Mouse (Mus musculus) myocyte (in vitro differentiated cells): ENCODE data around the gene Sdhaf1. TPM values are rescaled to one million over a fixed set of nuclear protein-coding genes. Genes with fewer than 3 reads are reported as not detected.

Experiments
- H3K27me3 ChIP-seq: one replicate; pipeline ENCODE4 v1.6.1; 2011; ENCODE audit not compliant: control insufficient read depth, insufficient read depth, insufficient read length
- H3K36me3 ChIP-seq: one replicate; pipeline ENCODE4 v1.6.1; 2011; ENCODE audit not compliant: control insufficient read depth, insufficient read depth
- H3K4me2 ChIP-seq: one replicate; pipeline ENCODE4 v1.6.1; 2011; ENCODE audit warnings: low read depth, control low read depth
- H3K4me3 ChIP-seq: one replicate; pipeline ENCODE4 v1.5.1; 2011; ENCODE audit warnings: mild to moderate bottlenecking, control low read depth, moderate library complexity
- H3K79me2 ChIP-seq: one replicate; pipeline ENCODE4 v1.6.1; 2011; ENCODE audit not compliant: control insufficient read depth, insufficient read depth
- H3ac ChIP-seq: one replicate; pipeline ENCODE4 v1.6.1; 2011; ENCODE audit not compliant: control insufficient read depth, insufficient read length
- CEBPB ChIP-seq: IDR thresholded peaks from 2 replicates; pipeline ENCODE4 v1.6.1; 2011; ENCODE audit warnings: mild to moderate bottlenecking, moderate library complexity; ENCODE audit not compliant: poor library complexity, insufficient read depth, severe bottlenecking
- E2F4 ChIP-seq: IDR thresholded peaks from one replicate; pipeline ENCODE4 v1.6.1; 2011; ENCODE audit warnings: mild to moderate bottlenecking, control low read depth, moderate library complexity; ENCODE audit not compliant: insufficient read depth
- MAX ChIP-seq: IDR thresholded peaks from one replicate; pipeline ENCODE4 v1.6.1; 2011; ENCODE audit warnings: low read depth, mild to moderate bottlenecking, control low read depth
- MYOD1 ChIP-seq, 3 experiments: IDR thresholded peaks; one replicate each; pipeline ENCODE4 v1.6.1; 2011; ENCODE audit warnings: control low read depth in 2 of 3, low read depth in 2 of 3, mild to moderate bottlenecking in 2 of 3, moderate library complexity in 1 of 3; ENCODE audit not compliant: insufficient read length in 2 of 3, control insufficient read depth in 1 of 3
- MYOG ChIP-seq, 3 experiments: IDR thresholded peaks; one replicate each; pipeline ENCODE4 v1.6.1; 2011; ENCODE audit warnings: control low read depth in 2 of 3, low read depth in 2 of 3, mild to moderate bottlenecking in 2 of 3; ENCODE audit not compliant: insufficient read length in 2 of 3, control insufficient read depth in 1 of 3, insufficient read depth in 1 of 3
- POLR2A ChIP-seq: IDR thresholded peaks from one replicate; pipeline ENCODE4 v1.6.1; 2011; ENCODE audit warnings: low read depth, mild to moderate bottlenecking, control low read depth, moderate library complexity; ENCODE audit not compliant: insufficient read length
- POLR2AphosphoS2 ChIP-seq: IDR thresholded peaks from one replicate; pipeline ENCODE4 v1.6.1; 2011; ENCODE audit warnings: low read depth, control low read depth; ENCODE audit not compliant: insufficient read length
- REST ChIP-seq: IDR thresholded peaks from one replicate; pipeline ENCODE4 v1.6.1; 2011; ENCODE audit warnings: mild to moderate bottlenecking, control low read depth, moderate library complexity; ENCODE audit not compliant: insufficient read depth, insufficient read length
- SRF ChIP-seq: IDR thresholded peaks from one replicate; pipeline ENCODE4 v1.6.1; 2011; ENCODE audit warnings: low read depth; ENCODE audit not compliant: control insufficient read depth, insufficient read length
- TCF12 ChIP-seq: IDR thresholded peaks from one replicate; pipeline ENCODE4 v1.6.1; 2011; ENCODE audit warnings: mild to moderate bottlenecking, control low read depth; ENCODE audit not compliant: poor library complexity, insufficient read depth, severe bottlenecking
- TCF3 ChIP-seq: IDR thresholded peaks from one replicate; pipeline ENCODE4 v1.6.1; 2011; ENCODE audit warnings: low read depth, control low read depth; ENCODE audit not compliant: insufficient read length
- USF1 ChIP-seq: IDR thresholded peaks from one replicate; pipeline ENCODE4 v1.6.1; 2011; ENCODE audit warnings: low read depth, mild to moderate bottlenecking, control low read depth, moderate library complexity
- polyA plus RNA-seq: library from polyadenylated mRNA; unstranded; fragments of >200 nt; fragmentation: generic; extraction: Trizol; gene quantifications from one replicate; pipeline ENCODE4 v1.2.1, GENCODE M21; 2012; ENCODE audit warnings: missing spikeins

Sdhaf1 gene
- polyA plus RNA-seq, 1 experiment: 13.6 TPM

GRCm38 (mm10) chr7:30346635-30347379 is 23.1 kb upstream of the Sdhaf1 start:
- no peak for TF ChIP-seq CEBPB
- TF ChIP-seq REST: peak; percentile 90
- no peak for TF ChIP-seq MAX
- Histone ChIP-seq H3ac (no peak overlapping the region), H3K4me3 (no peak overlapping the region), H3K27me3 (peaks cover 46% of the 10 kb centered on the region), H3K4me2 (no peak overlapping the region), H3K79me2 (no peaks in the 10 kb centered on the region), H3K36me3 (no peaks in the 10 kb centered on the region)

- TF ChIP-seq SRF: no peak
- TF ChIP-seq TCF3: no peak
- TF ChIP-seq TCF12: no peak
- TF ChIP-seq E2F4: no peak
- TF ChIP-seq POLR2A: no peak
- no peak for TF ChIP-seq MAX
- TF ChIP-seq CEBPB: no peak
- TF ChIP-seq USF1: no peak
- no peak for TF ChIP-seq MYOD1 (IDR thresholded peaks at IDR 0.05; ENCODE audit: control insufficient read depth in 1 of 3, insufficient read length in 2 of 3, low read depth in 2 of 3)
- no peak for TF ChIP-seq REST
- TF ChIP-seq MYOG (IDR thresholded peaks at IDR 0.05; ENCODE audit: control insufficient read depth in 1 of 3, insufficient read depth in 1 of 3, insufficient read length in 2 of 3, low read depth in 2 of 3): no peak
- no peak for TF ChIP-seq POLR2AphosphoS2
- Histone ChIP-seq H3K36me3 (no peaks in the 10 kb centered on the region), H3K4me3 (no peak overlapping the region), H3K27me3 (peaks cover 46% of the 10 kb centered on the region), H3K79me2 (no peaks in the 10 kb centered on the region), H3ac (no peak overlapping the region), H3K4me2 (no peak overlapping the region)
Measured at GRCm38 (mm10) chr7:30339432-30340109, 15.9 kb upstream of the Sdhaf1 start.

DNA sequence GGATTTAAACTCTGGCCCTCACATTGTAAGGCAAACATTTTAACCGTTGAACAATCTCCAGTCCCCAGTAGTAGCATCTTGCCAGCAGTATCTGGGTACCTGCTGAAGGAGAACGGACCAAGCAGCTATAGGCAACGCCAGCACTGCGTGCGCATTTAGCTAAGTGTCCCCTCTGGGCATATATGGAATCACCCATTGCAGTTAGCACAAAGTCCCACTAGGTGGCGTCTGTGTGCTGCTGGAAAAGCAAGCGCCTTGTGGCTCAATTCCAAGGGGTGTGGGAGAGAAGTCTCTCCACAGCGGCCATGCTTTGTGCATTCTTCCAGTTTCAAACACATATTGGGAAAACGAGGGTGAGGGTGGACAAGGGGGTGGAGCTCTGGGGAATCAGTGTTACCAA is 12.7 kb upstream of the Sdhaf1 start:
- TF ChIP-seq MAX (no peak), POLR2AphosphoS2 (no peak), E2F4 (no peak), CEBPB (no peak), POLR2A (no peak), MYOD1 (IDR thresholded peaks at IDR 0.05; ENCODE audit: control insufficient read depth in 1 of 3, insufficient read length in 2 of 3, low read depth in 2 of 3) (no peak), TCF12 (no peak), TCF3 (no peak), SRF (no peak), REST (no peak), USF1 (no peak), MYOG (IDR thresholded peaks at IDR 0.05; ENCODE audit: control insufficient read depth in 1 of 3, insufficient read depth in 1 of 3, insufficient read length in 2 of 3, low read depth in 2 of 3) (no peak)
- Histone ChIP-seq H3K79me2 (no peaks in the 10 kb centered on the region), H3K36me3 (no peaks in the 10 kb centered on the region), H3K4me2 (no peak overlapping the region), H3ac (no peak overlapping the region), H3K4me3 (no peak overlapping the region), H3K27me3 (peaks cover 37% of the 10 kb centered on the region)

GRCm38 (mm10) chr7:30335688-30336087 is 12.0 kb upstream of the Sdhaf1 start:
- H3K79me2 ChIP-seq: no peaks in the 10 kb centered on the region

GRCm38 (mm10) chr7:30334563-30334962 is 10.9 kb upstream of the Sdhaf1 start:
- Histone ChIP-seq H3K36me3 (no peaks in the 10 kb centered on the region), H3K4me3 (no peak overlapping the region), H3K79me2 (no peaks in the 10 kb centered on the region), H3K27me3 (peaks cover 37% of the 10 kb centered on the region), H3K4me2 (no peak overlapping the region), H3ac (no peak overlapping the region)
- TF ChIP-seq USF1 (no peak), CEBPB (no peak), POLR2A (no peak), TCF12 (no peak), REST (no peak), POLR2AphosphoS2 (no peak), SRF (no peak), MYOD1 (IDR thresholded peaks at IDR 0.05; ENCODE audit: control insufficient read depth in 1 of 3, insufficient read length in 2 of 3, low read depth in 2 of 3) (no peak), TCF3 (no peak), E2F4 (no peak), MAX (no peak), MYOG (IDR thresholded peaks at IDR 0.05; ENCODE audit: control insufficient read depth in 1 of 3, insufficient read depth in 1 of 3, insufficient read length in 2 of 3, low read depth in 2 of 3) (no peak)

More at GRCm38 (mm10) chr7:30335688-30336087, 12.0 kb upstream of the Sdhaf1 start:
- Histone ChIP-seq H3K27me3 (peaks cover 37% of the 10 kb centered on the region), H3K36me3 (no peaks in the 10 kb centered on the region), H3ac (no peak overlapping the region), H3K4me3 (no peak overlapping the region), H3K4me2 (no peak overlapping the region)
- TF ChIP-seq SRF: no peak
- TF ChIP-seq MYOG (IDR thresholded peaks at IDR 0.05; ENCODE audit: control insufficient read depth in 1 of 3, insufficient read depth in 1 of 3, insufficient read length in 2 of 3, low read depth in 2 of 3): no peak
- no peak for TF ChIP-seq REST
- no peak for TF ChIP-seq POLR2AphosphoS2
